Mouse (Mus musculus) liver, embryonic 16.5 days (tissue): ENCODE measurements around the gene Aes. TPM values are rescaled to one million over a fixed set of nuclear protein-coding genes. Genes with fewer than 3 reads are reported as not detected.
A peak's percentile ranks its signal among the peaks of the same experiment; 100 is the strongest.

Source experiments
- ATAC-seq: fragments of 200-750 bp; cut with Nextera tagmentation; 2 replicates; pipeline ENCODE4 v1.8.0; 2017; ENCODE audit warnings: low read depth, mild to moderate bottlenecking, moderate number of reproducible peaks, moderate library complexity
- H3K27ac ChIP-seq: fragments of 300-500 bp; sonication (generic); 2 replicates; pipeline ENCODE4 v1.5.1; 2014; ENCODE audit warnings: mild to moderate bottlenecking, low read length
- H3K27me3 ChIP-seq: fragments of 300-500 bp; sonication (generic); 2 replicates; pipeline ENCODE4 v1.6.1; 2014; ENCODE audit warnings: low read depth, low read length, mixed read lengths; ENCODE audit not compliant: control insufficient read depth, insufficient read depth
- H3K36me3 ChIP-seq: fragments of 300-500 bp; sonication (generic); 2 replicates; pipeline ENCODE4 v1.6.1; 2014; ENCODE audit warnings: mild to moderate bottlenecking; ENCODE audit not compliant: control insufficient read depth, insufficient read depth
- H3K4me1 ChIP-seq: fragments of 300-500 bp; sonication (generic); 2 replicates; pipeline ENCODE4 v1.6.1; 2014; ENCODE audit warnings: low read depth, low read length, mixed read lengths; ENCODE audit not compliant: control insufficient read depth
- H3K4me2 ChIP-seq: fragments of 300-500 bp; sonication (generic); 2 replicates; pipeline ENCODE4 v1.6.1; 2014; ENCODE audit warnings: low read depth, low read length, mixed read lengths
- H3K4me3 ChIP-seq: fragments of 300-500 bp; sonication (generic); 2 replicates; pipeline ENCODE4 v1.5.1; 2014; ENCODE audit warnings: low read depth, mild to moderate bottlenecking, low read length
- H3K9ac ChIP-seq: fragments of 300-500 bp; sonication (generic); 2 replicates; pipeline ENCODE4 v1.6.1; 2014; ENCODE audit warnings: low read depth, low read length
- H3K9me3 ChIP-seq: fragments of 300-500 bp; sonication (generic); replicated peaks from 2 replicates; pipeline ENCODE4 v1.6.1; 2016; ENCODE audit warnings: low read length; ENCODE audit not compliant: control insufficient read depth
- WGBS: fragments of 180-500 bp; shearing (Covaris S2); extraction: QIAGEN DNeasy Blood & Tissue Kit; methylation state at CpG from one replicate; pipeline ENCODE4 v1.1.7; 2014; ENCODE audit not compliant: insufficient replicate concordance; 5-methylcytosine and 5-hydroxymethylcytosine counted together
- polyA plus RNA-seq: library from polyadenylated mRNA; unstranded; fragments of >200 nt; fragmentation: Nextera tagmentation; extraction: Ambion mirVana; gene quantifications from 2 replicates; pipeline ENCODE4 v1.2.1, GENCODE M21; 2015

The Aes gene
- polyA plus RNA-seq, 1 experiment from 2014 or later, result 141 TPM

DNA sequence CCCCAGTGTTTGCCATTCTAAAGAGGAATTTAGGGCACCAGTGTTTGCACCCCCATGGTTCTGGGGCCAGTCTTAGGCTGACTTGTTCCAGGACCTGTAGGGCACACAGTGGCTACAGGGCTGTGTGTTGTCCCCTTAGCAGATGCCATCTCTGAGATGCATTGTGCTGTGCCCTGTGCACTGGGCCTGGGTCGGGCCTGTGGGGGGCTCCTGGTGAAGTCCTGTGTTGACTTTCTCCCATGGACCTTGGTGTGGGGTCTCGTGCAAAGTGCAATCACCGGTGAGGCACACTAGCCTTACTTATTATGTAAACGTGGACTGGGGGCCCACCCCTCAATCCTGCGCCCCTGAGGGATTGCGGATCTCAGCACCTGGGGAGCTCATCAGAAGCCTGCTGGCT lies 3.1 kb downstream of the Aes start:
- Histone ChIP-seq H3K9ac (no peak overlapping the region), H3K4me1 (peaks cover 47% of the 10 kb centered on the region), H3K4me2 (no peak overlapping the region), H3K36me3 (peaks cover 10% of the 10 kb centered on the region), H3K27ac (no peak overlapping the region), H3K4me3 (no peak overlapping the region), H3K27me3 (no peaks in the 10 kb centered on the region), H3K9me3 (no peaks in the 10 kb centered on the region)
- 61% methylated on average over 6 of the region's 6 CpGs for WGBS
- ATAC-seq, result no peak

GRCm38 (mm10) chr10:81563481-81563880 lies 4.2 kb downstream of the Aes start:
- Histone ChIP-seq H3K4me3 (no peak overlapping the region), H3K27ac (no peak overlapping the region), H3K27me3 (no peaks in the 10 kb centered on the region), H3K9me3 (no peaks in the 10 kb centered on the region), H3K4me2 (no peak overlapping the region), H3K9ac (peak overlapping the region; percentile 46; the same call in 1 of the 2 replicates), H3K36me3 (peaks cover 10% of the 10 kb centered on the region), H3K4me1 (peaks cover 50% of the 10 kb centered on the region)
- no peak for ATAC-seq
- WGBS, result 30% methylated on average over 6 of the region's 6 CpGs

GRCm38 (mm10) chr10:81564216-81564615 lies 4.9 kb downstream of the Aes start:
- H3K36me3 ChIP-seq, result peaks cover 10% of the 10 kb centered on the region
- 32% methylated on average over 10 of the region's 10 CpGs for WGBS
- peak overlapping the region; percentile 31; the same call in 1 of the 2 replicates for H3K4me2 ChIP-seq
- no peak overlapping the region for H3K4me3 ChIP-seq
- no peak overlapping the region for H3K27ac ChIP-seq
- H3K4me1 ChIP-seq, result peaks cover 51% of the 10 kb centered on the region
- no peaks in the 10 kb centered on the region for H3K9me3 ChIP-seq
- no peaks in the 10 kb centered on the region for H3K27me3 ChIP-seq
- ATAC-seq, result no peak
- no peak overlapping the region for H3K9ac ChIP-seq

GRCm38 (mm10) chr10:81564734-81565133 lies 5.4 kb downstream of the Aes start:
- peaks cover 55% of the 10 kb centered on the region for H3K4me1 ChIP-seq
- H3K4me2 ChIP-seq, result no peak overlapping the region
- ATAC-seq, result no peak
- H3K27ac ChIP-seq, result no peak overlapping the region
- H3K9me3 ChIP-seq, result no peaks in the 10 kb centered on the region
- no peak overlapping the region for H3K9ac ChIP-seq
- no peaks in the 10 kb centered on the region for H3K27me3 ChIP-seq
- 53% methylated on average over 10 of the region's 10 CpGs for WGBS
- no peak overlapping the region for H3K4me3 ChIP-seq
- peaks cover 10% of the 10 kb centered on the region for H3K36me3 ChIP-seq

GRCm38 (mm10) chr10:81565257-81566228 lies 6.3 kb downstream of the Aes start:
- Histone ChIP-seq H3K36me3 (peaks cover 10% of the 10 kb centered on the region), H3K27me3 (no peaks in the 10 kb centered on the region), H3K4me1 (peaks cover 57% of the 10 kb centered on the region), H3K9me3 (no peaks in the 10 kb centered on the region), H3K27ac (no peak overlapping the region), H3K4me3 (no peak overlapping the region), H3K4me2 (no peak overlapping the region), H3K9ac (no peak overlapping the region)
- no peak for ATAC-seq
- WGBS, result 62% methylated on average over 20 of the region's 20 CpGs

DNA sequence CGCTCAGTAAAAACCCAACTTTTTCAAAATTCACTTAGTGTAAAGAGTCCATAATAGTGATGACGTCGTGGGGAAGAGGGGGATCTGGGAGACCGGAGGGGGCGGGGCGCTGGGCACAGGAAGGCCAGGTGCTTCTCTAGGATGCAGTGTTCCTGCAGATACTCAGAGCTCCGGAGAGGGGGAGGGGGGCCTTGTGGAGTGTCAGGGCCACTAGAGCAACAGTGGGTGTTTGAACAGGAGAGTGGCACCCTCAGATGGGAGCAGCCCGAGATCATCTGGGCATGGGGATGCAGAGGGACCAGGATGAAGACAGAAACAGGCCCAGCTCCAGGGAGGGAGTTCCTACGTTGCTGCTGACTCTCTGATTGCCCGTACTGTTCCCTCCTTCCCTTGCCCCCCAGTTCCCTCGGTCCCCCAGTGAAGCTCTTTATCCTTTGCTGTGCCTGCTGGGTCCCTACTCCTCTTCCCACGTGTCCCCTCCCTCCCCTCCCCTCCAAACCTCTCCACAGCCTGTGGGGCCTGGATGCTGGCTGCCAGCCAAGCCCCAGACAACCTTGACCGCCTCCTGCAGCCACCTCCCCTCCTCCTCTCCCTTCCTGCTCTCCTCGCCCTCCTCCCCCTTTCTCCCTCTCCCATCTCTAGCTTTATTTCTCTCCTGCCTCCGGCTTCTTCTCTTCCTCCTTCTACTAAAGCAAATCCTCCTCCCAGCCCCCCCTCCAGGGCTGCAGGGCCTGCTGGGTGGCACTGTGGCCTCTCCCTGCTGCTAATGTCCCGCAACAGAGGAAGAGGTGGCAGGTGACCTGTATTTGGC lies 9.3 kb downstream of the Aes start:
- Histone ChIP-seq H3K4me1 (peaks cover 53% of the 10 kb centered on the region), H3K4me3 (no peak overlapping the region), H3K36me3 (peaks cover 10% of the 10 kb centered on the region), H3K9me3 (no peaks in the 10 kb centered on the region), H3K9ac (no peak overlapping the region), H3K27ac (peak overlapping the region; percentile 37; the same call in 1 of the 2 replicates), H3K4me2 (no peak overlapping the region), H3K27me3 (peaks cover 4% of the 10 kb centered on the region; the same call in 1 of the 2 replicates)
- ATAC-seq, result no peak
- WGBS, result 20% methylated on average over 16 of the region's 16 CpGs

- Histone ChIP-seq H3K9me3 (no peaks in the 10 kb centered on the region), H3K4me2 (no peak overlapping the region), H3K36me3 (peaks cover 10% of the 10 kb centered on the region), H3K4me1 (peaks cover 49% of the 10 kb centered on the region), H3K4me3 (no peak overlapping the region), H3K27ac (no peak overlapping the region), H3K9ac (no peak overlapping the region), H3K27me3 (peaks cover 11% of the 10 kb centered on the region)
- ATAC-seq, result no peak
- 62% methylated on average over 9 of the region's 9 CpGs for WGBS
Observed at GRCm38 (mm10) chr10:81569507-81570237, 10.4 kb downstream of the Aes start.

GRCm38 (mm10) chr10:81570238-81570800 lies 11.0 kb downstream of the Aes start:
- Histone ChIP-seq H3K4me2 (peak overlapping the region; percentile 94), H3K9ac (peak overlapping the region; percentile 62), H3K36me3 (peaks cover 4% of the 10 kb centered on the region), H3K27ac (peak overlapping the region; percentile 40), H3K9me3 (no peaks in the 10 kb centered on the region), H3K4me1 (peaks cover 55% of the 10 kb centered on the region), H3K4me3 (peak overlapping the region; percentile 71), H3K27me3 (peaks cover 18% of the 10 kb centered on the region)
- 14% methylated on average over 9 of the region's 11 CpGs for WGBS
- ATAC-seq, result no peak
